Mouse (Mus musculus): ENCODE results near the gene Slfn4.

DNA sequence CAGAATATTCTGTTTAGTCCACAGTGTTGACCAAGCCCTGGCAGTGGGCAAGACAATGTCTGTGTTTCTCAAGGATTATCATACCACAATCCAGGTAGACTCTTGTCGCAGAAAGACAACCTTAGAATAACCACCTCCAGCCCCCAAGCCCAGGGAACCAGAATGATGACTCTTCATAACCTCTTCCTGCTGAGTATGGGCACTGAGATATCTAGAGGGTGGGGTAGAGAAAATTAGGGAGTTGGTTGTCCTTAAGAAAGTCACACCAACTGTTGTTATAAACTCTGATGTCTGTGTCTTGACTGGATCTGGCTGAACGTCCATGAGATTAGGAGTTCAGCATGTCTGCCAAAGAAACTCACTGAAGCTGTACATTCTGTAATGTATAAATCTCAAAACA lies 63.4 kb downstream of the Slfn4 start:
- TF ChIP-seq CTCF (IDR thresholded peaks at IDR 0.05; ENCODE audit: low read depth) = no peak
- TF ChIP-seq EP300 (IDR thresholded peaks at IDR 0.05; ENCODE audit: low read depth) = no peak

All from liver, embryonic 14.5 days (tissue).